Mouse (Mus musculus): Measurements from ENCODE around the gene Rsad1.

The Rsad1 gene

DNA sequence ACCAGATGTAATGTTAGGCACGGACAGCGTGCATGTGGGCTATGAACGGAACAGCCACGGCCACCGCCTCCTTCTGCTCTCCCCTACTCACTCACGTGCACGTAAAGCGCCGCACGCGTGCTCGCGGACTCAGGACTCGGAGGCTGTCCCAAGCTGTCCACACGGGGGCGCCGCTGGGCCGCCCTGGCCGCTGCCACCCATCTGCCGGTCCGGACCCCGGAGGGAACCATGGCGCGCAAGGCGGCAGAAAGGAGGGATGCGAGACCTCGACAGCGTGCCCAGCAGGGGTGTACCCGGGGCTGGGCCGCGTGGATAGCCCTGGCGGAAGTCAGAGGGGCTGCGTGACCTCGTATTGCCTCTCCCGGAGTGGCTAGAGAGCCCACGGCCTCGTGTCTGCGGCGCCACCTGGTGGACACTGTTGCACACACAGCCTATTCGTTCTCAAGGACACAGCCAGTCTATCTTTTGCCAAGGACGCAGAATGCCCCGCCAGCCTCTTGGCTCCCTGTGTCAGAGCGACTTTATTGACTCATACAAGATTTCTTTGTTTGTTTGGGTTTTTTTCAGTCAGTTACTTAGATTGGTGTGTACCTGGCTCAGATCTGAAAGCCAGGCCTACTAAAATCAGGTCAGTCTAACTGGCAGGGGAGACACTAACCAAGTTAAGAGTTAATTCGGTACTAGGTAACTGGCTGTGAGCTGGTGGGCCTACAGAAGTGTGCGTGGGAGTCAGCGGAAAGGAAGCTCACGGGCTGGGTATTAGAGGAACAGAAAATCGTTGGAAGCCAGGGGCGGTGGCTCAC is at the start of gene Rsad1:
Rsad1 (minus strand) TSS at position 368 of the 803 bp plus-strand sequence.
- DNase-seq (ENCODE audit: low spot score in 2 of 2), result peak; percentile 93 to 97

GRCm38 (mm10) chr11:94598437-94599120 is 49.5 kb upstream of the Rsad1 start:
- no peak for DNase-seq (ENCODE audit: low spot score in 2 of 2)

GRCm38 (mm10) chr11:94597319-94597718 is 48.3 kb upstream of the Rsad1 start:
- DNase-seq (ENCODE audit: low spot score in 2 of 2), result peak in 1 of 2 experiments; percentile 8

GRCm38 (mm10) chr11:94596311-94596852 is 47.3 kb upstream of the Rsad1 start:
- DNase-seq (ENCODE audit: low spot score in 2 of 2), result no peak

DNA sequence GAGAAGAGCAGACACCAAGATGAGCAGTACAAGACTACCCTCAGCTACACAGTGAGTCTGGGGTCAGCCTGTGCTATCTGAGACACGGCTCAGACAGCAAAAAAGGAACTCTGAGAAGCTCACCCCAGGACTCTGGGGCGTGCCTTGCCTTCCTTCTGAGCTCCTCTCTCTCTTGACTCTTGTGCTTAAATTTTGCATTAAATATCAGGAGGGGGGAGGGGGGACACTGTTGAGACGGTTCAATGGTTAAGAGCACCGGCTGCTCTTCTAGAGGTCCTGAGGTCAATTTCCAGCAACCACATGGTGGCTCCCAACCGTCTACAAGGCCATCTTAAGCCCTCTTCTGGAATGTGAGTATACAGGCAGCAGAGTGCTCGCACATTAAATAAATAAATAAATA is 38.5 kb upstream of the Rsad1 start:
- no peak for DNase-seq (ENCODE audit: low spot score in 2 of 2)

GRCm38 (mm10) chr11:94585091-94585490 is 36.0 kb upstream of the Rsad1 start:
- DNase-seq (ENCODE audit: low spot score in 2 of 2), result no peak

GRCm38 (mm10) chr11:94580111-94580740 is 31.2 kb upstream of the Rsad1 start:
- no peak for DNase-seq (ENCODE audit: low spot score in 2 of 2)

DNA sequence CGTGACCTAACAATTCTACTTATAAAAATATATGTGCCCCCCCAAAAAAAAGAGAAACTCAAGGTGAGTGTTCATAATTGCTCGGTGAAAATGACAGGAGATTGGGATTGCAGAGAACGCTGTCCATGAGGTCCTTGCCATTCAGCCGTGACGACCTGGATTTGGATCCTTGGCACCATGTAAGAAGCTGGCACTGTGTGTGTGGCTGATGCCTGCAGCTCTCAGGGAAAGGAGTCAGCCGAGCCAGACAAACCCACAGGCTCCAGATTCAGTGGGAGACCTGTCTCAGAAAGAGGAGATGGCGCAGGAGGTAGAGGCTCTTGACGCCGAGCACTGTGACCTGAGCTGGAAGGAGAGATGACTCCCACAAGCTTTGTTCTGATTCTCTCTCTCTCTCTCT is 27.3 kb upstream of the Rsad1 start:
- no peak for DNase-seq (ENCODE audit: low spot score in 2 of 2)

- no peak for DNase-seq (ENCODE audit: low spot score in 2 of 2)
These were observed 26.0 kb upstream of the Rsad1 start for GRCm38 (mm10) chr11:94575036-94575435.

DNA sequence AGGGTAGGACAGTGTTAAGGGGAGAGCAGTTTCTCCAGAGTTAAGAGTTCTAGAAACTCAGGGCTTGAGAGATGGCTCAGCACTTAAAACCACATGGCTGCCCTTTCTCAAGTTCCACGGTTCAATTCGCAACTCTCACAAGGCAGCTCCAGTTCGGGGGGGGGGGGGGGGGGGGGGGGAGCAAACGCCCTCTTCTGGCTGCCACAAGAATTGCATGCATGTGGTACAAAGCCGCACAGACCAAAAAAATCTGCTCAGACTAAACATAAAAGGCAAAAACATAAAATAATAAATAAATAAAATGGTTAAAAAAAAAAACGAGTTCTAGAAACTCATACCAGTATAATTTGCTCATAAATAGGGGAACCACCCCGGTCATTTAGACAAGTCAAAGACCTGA is 25.5 kb upstream of the Rsad1 start:
- DNase-seq (ENCODE audit: low spot score in 2 of 2), result no peak

DNA sequence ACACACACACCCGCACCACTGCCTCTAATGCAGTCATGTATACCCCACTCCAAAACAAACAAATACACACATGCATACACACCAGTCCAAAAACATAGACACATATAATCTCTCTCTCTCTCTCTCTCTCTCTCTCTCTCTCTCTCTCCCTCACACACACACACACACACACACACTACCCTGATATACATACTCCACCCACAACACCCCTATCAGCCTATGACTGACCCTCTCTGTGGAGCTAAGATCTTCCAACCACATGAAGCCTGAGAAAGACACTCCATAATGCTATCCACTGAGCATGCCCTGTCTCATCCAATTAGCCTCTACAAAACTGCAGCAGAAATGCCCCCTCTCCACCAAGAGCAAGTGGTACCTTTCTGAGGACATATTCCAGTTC is 22.8 kb upstream of the Rsad1 start:
- no peak for DNase-seq (ENCODE audit: low spot score in 2 of 2)

- DNase-seq (ENCODE audit: low spot score in 2 of 2), result no peak
These were observed 21.6 kb upstream of the Rsad1 start for GRCm38 (mm10) chr11:94570612-94571011.

GRCm38 (mm10) chr11:94567326-94567725 is 18.3 kb upstream of the Rsad1 start:
- no peak for DNase-seq (ENCODE audit: low spot score in 2 of 2)

DNA sequence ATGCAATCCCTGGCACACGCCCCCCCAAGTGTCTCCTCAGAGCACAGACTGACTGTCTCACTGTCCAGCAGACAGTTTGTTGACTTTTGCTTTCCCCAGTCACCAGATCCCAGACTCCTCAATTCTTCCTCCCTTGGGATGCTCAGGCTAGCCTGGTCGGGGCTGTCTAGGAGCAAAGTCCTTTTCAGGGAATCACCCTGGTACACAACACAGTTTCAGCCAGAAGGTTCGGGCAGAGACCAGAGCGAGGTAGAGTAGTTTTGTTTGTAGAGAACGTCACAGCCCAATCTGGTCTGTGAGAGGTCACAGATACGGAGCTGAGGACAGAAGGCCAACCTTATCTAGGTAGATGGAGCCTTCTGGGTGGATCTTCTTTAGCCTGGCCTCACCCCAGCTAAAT is 17.5 kb upstream of the Rsad1 start:
- DNase-seq (ENCODE audit: low spot score in 2 of 2), result no peak

GRCm38 (mm10) chr11:94565151-94565479 is 16.1 kb upstream of the Rsad1 start:
- DNase-seq (ENCODE audit: low spot score in 2 of 2), result no peak

DNA sequence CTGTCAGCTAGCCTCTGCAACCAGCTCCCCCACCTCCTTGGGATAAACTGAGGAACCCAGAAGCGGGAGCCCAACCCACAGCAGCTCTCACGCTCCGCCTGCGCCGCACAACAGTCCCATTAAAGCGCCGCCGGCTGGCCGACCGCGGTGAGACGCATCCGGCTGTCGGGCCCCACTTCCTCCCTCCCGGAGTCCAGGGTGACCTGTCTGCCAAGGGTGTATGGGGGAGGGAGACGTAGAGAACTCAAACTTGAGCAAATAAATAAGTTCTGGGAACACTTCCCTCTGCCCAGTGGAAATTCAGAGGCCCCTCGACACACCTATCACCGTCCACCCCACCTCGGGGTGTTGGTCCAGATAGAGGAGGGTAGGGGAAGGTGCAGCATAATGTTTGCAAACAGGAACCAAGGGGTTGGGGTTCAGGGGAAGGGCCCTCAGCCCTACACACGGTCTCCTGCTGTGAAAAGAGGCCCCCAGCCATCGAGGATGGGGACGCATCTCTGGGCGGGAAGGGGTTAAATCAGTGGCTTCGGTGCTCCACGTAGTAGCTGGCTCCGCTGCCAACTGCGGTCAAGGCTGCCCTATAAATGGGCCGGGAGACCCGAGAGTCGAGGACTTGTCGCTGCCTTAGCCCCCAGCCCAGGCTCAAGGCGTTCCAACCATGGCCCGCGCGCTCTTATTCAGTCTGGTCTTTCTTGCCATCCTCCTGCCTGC is 15.5 kb upstream of the Rsad1 start, which contains the start of gene Chad:
Chad (plus strand) TSS at position 611 of the 714 bp plus-strand sequence.
- DNase-seq (ENCODE audit: low spot score in 2 of 2), result peak in 1 of 2 experiments; percentile 29

GRCm38 (mm10) chr11:94563821-94564220 is 14.8 kb upstream of the Rsad1 start:
- DNase-seq (ENCODE audit: low spot score in 2 of 2), result no peak

- DNase-seq (ENCODE audit: low spot score in 2 of 2), result no peak
These were observed 14.3 kb upstream of the Rsad1 start for GRCm38 (mm10) chr11:94563383-94563782.

GRCm38 (mm10) chr11:94558226-94558625 is 9.2 kb upstream of the Rsad1 start:
- DNase-seq (ENCODE audit: low spot score in 2 of 2), result no peak

- no peak for DNase-seq (ENCODE audit: low spot score in 2 of 2)
These were observed 1.3 kb upstream of the Rsad1 start for GRCm38 (mm10) chr11:94550442-94550744.

DNA sequence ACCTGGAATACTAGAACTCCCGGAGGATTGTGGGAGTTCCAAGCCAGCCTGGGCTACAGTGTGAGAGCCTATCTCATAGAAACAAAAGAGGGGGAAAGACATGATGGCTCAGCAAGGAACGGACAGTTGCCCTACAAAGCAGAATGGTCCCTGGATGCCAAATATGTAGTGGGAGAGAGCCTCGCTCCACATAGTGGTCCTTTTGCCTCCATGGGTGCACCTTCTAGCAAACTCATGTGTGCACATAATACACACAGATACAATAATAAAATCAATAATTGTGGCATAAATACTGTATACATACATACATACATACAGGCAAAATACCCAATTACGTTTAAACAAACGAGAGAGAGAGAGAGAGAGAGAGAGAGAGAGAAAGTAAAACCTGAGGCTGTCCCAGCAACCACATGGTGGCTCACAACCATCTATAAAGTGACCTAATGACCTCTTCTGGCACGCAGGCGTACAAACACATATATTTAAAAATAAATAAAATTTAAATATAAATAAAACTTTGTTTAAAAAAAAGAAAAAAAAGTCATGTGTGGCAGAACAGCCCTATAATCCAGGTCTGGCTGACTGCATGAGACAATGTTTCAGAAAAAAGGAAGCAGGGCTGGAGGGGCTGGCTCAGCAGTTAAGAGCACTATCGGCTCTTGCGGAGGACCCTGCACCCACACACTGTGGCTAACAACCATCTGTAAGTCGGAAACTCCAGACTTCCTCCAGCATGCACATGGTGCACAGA is 811 bp upstream of the Rsad1 start:
- DNase-seq (ENCODE audit: low spot score in 2 of 2), result no peak
